Mouse (Mus musculus): ENCODE results near the gene Rbm42.

GRCm38 (mm10) chr7:30612654-30613402 is 37.3 kb downstream of the Rbm42 start, which contains the start of gene Upk1a:
- TF ChIP-seq CTCF (IDR thresholded peaks at IDR 0.05; ENCODE audit: low read depth, low read length) = no peak
- no peak for TF ChIP-seq EP300 (IDR thresholded peaks at IDR 0.05; ENCODE audit: insufficient read depth, low read depth, low read length)
- no peak for TF ChIP-seq POLR2A (IDR thresholded peaks at IDR 0.05; ENCODE audit: insufficient read depth, low read length)
